Mouse (Mus musculus) megakaryocyte, embryonic 14.5 days (primary cell): Measurements from ENCODE around the gene Gm8220. TPM values are rescaled to one million over a fixed set of nuclear protein-coding genes. Genes with fewer than 3 reads are reported as not detected.
"Not testable (repeated sequence)": the region's sequence is repeated elsewhere in the genome, so short reads cannot be mapped to it uniquely, and the experiment has no call there.

Experiments
- H3K27me3 ChIP-seq: replicated peaks from 2 replicates; pipeline ENCODE3; 2012; ENCODE audit warnings: inconsistent platforms
- H3K36me3 ChIP-seq: replicated peaks from 2 replicates; pipeline ENCODE3; 2012; ENCODE audit warnings: low read length, inconsistent platforms, mixed read lengths
- H3K4me1 ChIP-seq: 2 replicates; pipeline ENCODE4 v1.6.1; 2012; ENCODE audit warnings: inconsistent platforms
- H3K4me3 ChIP-seq: replicated peaks from 2 replicates; pipeline ENCODE3; 2012; ENCODE audit warnings: moderate library complexity, mild to moderate bottlenecking, inconsistent platforms
- H3K9me3 ChIP-seq: 2 replicates; pipeline ENCODE4 v1.6.1; 2012; ENCODE audit warnings: inconsistent platforms
- FLI1 ChIP-seq: IDR thresholded peaks from 2 replicates; pipeline ENCODE4 v1.6.1; 2012; ENCODE audit warnings: low read length, inconsistent platforms, mixed read lengths
- GATA1 ChIP-seq: IDR thresholded peaks from 3 replicates; pipeline ENCODE4 v1.6.1; 2012; ENCODE audit warnings: mixed read lengths, low read length, inconsistent platforms, borderline replicate concordance
- polyA plus RNA-seq: library from polyadenylated mRNA; stranded (reverse); fragments of >175 nt; gene quantifications from 2 replicates; pipeline ENCODE4 v1.2.3, GENCODE M21; 2012; ENCODE audit warnings: low replicate concordance; ENCODE audit not compliant: insufficient read depth

Gene Gm8220
- polyA plus RNA-seq, result not detected in 2 replicates

- not testable (repeated sequence) for H3K27me3 ChIP-seq, H3K9me3 ChIP-seq, H3K4me3 ChIP-seq, H3K36me3 ChIP-seq, H3K4me1 ChIP-seq
These were observed at the start of gene Gm8220 for GRCm38 (mm10) chr14:44285280-44285679. Gm8220 (plus strand) TSS chr14:44285580.

GRCm38 (mm10) chr14:44248039-44248438 lies 37.3 kb upstream of the Gm8220 start:
- no peaks in the 10 kb centered on the region for H3K36me3 ChIP-seq
- H3K4me3 ChIP-seq, result no peak overlapping the region
- no peaks in the 10 kb centered on the region for H3K9me3 ChIP-seq
- TF ChIP-seq GATA1, result no peak
- no peak for TF ChIP-seq FLI1
- H3K27me3 ChIP-seq, result no peaks in the 10 kb centered on the region
- H3K4me1 ChIP-seq, result no peaks in the 10 kb centered on the region

GRCm38 (mm10) chr14:44312049-44312448 lies 26.7 kb downstream of the Gm8220 start:
- not testable (repeated sequence) for H3K4me3 ChIP-seq, H3K9me3 ChIP-seq, H3K4me1 ChIP-seq, H3K27me3 ChIP-seq, H3K36me3 ChIP-seq

- not testable (repeated sequence) for H3K4me3 ChIP-seq, H3K4me1 ChIP-seq, H3K27me3 ChIP-seq, H3K9me3 ChIP-seq, H3K36me3 ChIP-seq
These were observed 53.1 kb downstream of the Gm8220 start, which contains the start of gene Gm5930 for GRCm38 (mm10) chr14:44338484-44338883. Gm5930 (minus strand) TSS chr14:44338584.

Other genes with a start within 250 kb of the Gm8220 start
- gene Ear2, start 182.9 kb upstream of the Gm8220 start, polyA plus RNA-seq, result not detected in 2 replicates
- not detected in 2 replicates for gene Gm3327, start 161.7 kb upstream of the Gm8220 start, polyA plus RNA-seq
- gene Gm8212, start 87.9 kb upstream of the Gm8220 start, polyA plus RNA-seq, result not detected in 2 replicates
- gene 4930503E14Rik, start 72.3 kb upstream of the Gm8220 start, polyA plus RNA-seq, result not detected in 2 replicates
- gene Gm5930, start 53.0 kb downstream of the Gm8220 start, polyA plus RNA-seq, result not detected in 2 replicates
- gene Gm8229, start 79.8 kb downstream of the Gm8220 start, polyA plus RNA-seq, result not detected in 2 replicates
- not detected in 2 replicates for gene Gm3371, start 125.1 kb downstream of the Gm8220 start, polyA plus RNA-seq
- gene Gm8232, start 148.1 kb downstream of the Gm8220 start, polyA plus RNA-seq, result not detected in 2 replicates
- gene BC061237, start 206.9 kb downstream of the Gm8220 start, polyA plus RNA-seq, result not detected in 2 replicates
- not detected in 2 replicates for gene Gm17093, start 232.7 kb downstream of the Gm8220 start, polyA plus RNA-seq